Mouse (Mus musculus) embryonic fibroblast, embryonic 13.5 days (primary cell): ENCODE measurements around the gene Pga5. TPM values are rescaled to one million over a fixed set of nuclear protein-coding genes. Genes with fewer than 3 reads are reported as not detected.

Source experiments
- H3K27ac ChIP-seq: 2 replicates; pipeline ENCODE4 v1.5.1; 2012; ENCODE audit warnings: low read length, control low read depth, inconsistent platforms; ENCODE audit not compliant: insufficient read depth
- H3K4me1 ChIP-seq: 2 replicates; pipeline ENCODE4 v1.6.1; 2011; ENCODE audit warnings: low read length; ENCODE audit not compliant: control insufficient read depth, insufficient read depth
- H3K4me3 ChIP-seq: 2 replicates; pipeline ENCODE4 v1.5.1; 2011; ENCODE audit warnings: mild to moderate bottlenecking, control low read depth, low read length; ENCODE audit not compliant: insufficient read depth
- CTCF ChIP-seq: IDR thresholded peaks from 2 replicates; pipeline ENCODE4 v1.5.1; 2011; ENCODE audit warnings: mild to moderate bottlenecking, control low read depth, low read length, moderate library complexity, borderline replicate concordance; ENCODE audit not compliant: insufficient read depth
- POLR2A ChIP-seq: IDR thresholded peaks from 2 replicates; pipeline ENCODE4 v1.6.1; 2011; ENCODE audit warnings: low read depth, mild to moderate bottlenecking, control low read depth, low read length, moderate library complexity
- polyA plus RNA-seq: library from polyadenylated mRNA; stranded (reverse); fragments of >200 nt; gene quantifications from 2 replicates; pipeline ENCODE4 v1.2.4, GENCODE M21; 2011; ENCODE audit warnings: low read depth; ENCODE audit not compliant: missing spikeins, insufficient read length

The Pga5 gene
- polyA plus RNA-seq, 1 experiment = not detected

GRCm38 (mm10) chr19:10707087-10707875, 29.4 kb upstream of the Pga5 start:
- Histone ChIP-seq H3K27ac (no peak overlapping the region), H3K4me3 (no peak overlapping the region), H3K4me1 (no peaks in the 10 kb centered on the region)
- TF ChIP-seq CTCF (no peak), POLR2A (no peak)

- Histone ChIP-seq H3K27ac (no peak overlapping the region), H3K4me1 (peaks cover 8% of the 10 kb centered on the region), H3K4me3 (no peak overlapping the region)
- TF ChIP-seq POLR2A (no peak), CTCF (no peak)
Observed at GRCm38 (mm10) chr19:10703470-10703869, 25.6 kb upstream of the Pga5 start.

GRCm38 (mm10) chr19:10702125-10702524, 24.3 kb upstream of the Pga5 start:
- no peak for TF ChIP-seq CTCF
- TF ChIP-seq POLR2A = no peak
- peaks cover 15% of the 10 kb centered on the region for H3K4me1 ChIP-seq
- H3K27ac ChIP-seq = no peak overlapping the region
- H3K4me3 ChIP-seq = no peak overlapping the region

GRCm38 (mm10) chr19:10701013-10701726, 23.3 kb upstream of the Pga5 start:
- TF ChIP-seq POLR2A = no peak
- no peak for TF ChIP-seq CTCF
- no peak overlapping the region for H3K27ac ChIP-seq
- no peak overlapping the region for H3K4me3 ChIP-seq
- H3K4me1 ChIP-seq = peaks cover 18% of the 10 kb centered on the region

- TF ChIP-seq POLR2A (no peak), CTCF (no peak)
- H3K27ac ChIP-seq = no peak overlapping the region
- no peak overlapping the region for H3K4me3 ChIP-seq
- H3K4me1 ChIP-seq = peaks cover 20% of the 10 kb centered on the region
Observed at GRCm38 (mm10) chr19:10699851-10700250, 22.0 kb upstream of the Pga5 start.

DNA sequence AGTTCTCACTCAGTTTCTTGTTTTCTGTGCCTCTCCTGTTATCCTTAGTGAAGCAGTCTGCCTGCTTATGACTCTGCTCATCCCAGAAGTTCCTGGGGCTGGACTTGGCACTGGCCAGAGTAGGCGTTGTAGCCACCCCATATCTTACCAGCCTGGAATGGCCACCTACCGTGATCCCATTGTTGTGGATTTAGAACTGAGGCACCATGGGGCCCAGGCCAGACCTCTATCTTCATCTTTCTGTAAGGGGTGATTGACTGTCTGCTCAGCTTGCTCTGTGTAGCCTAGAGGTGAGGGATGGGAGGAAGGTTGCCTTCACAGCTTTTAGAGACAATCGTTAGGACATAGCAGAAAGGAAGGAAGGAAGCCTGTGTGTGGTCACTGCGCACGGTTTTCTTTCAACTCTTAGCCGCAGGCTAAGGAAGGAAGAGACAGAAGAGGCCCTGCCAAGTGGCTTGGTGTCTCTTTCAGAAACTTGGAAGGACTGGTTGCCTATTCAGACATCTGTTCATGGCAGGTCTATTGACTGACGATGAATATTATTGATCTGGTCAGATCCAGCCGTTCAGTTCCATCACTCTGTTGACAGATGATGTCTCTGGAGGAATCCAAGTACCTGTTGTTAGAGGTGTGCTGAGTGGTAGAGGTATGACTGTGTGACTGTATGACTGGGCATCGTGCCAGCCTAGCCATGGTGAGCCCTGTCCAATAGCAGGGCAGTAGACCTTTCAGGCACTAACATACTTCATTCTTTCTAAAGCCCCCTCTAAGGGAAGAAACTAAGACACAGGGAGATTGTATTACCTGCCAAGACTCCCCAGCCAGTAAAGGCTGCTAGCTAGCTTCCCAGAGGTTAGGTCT, 20.5 kb upstream of the Pga5 start:
- no peak overlapping the region for H3K4me3 ChIP-seq
- TF ChIP-seq CTCF = no peak
- no peak for TF ChIP-seq POLR2A
- peak overlapping the region; percentile 66 for H3K27ac ChIP-seq
- peaks cover 23% of the 10 kb centered on the region for H3K4me1 ChIP-seq

DNA sequence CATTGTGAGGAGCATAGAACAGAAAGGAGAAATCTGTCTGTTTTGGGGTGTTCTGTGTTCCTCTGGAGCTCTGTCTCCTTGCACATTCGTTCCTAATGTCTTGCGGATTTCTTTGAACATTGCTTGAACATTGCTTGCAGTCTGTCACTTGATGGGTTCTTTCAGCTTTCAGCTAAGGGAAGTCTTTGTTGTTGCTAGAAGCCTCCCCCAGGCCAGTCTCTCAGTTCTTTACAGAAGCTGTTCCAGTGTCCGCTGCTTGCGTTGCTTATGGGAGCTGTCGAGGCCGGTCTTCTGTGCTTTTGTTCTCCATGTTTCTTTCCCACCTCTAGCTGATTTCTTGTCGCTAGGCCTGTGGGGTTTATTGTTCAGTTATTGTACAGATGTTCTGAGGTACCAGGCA, 17.9 kb upstream of the Pga5 start:
- TF ChIP-seq POLR2A (no peak), CTCF (no peak)
- peaks cover 18% of the 10 kb centered on the region for H3K4me1 ChIP-seq
- no peak overlapping the region for H3K4me3 ChIP-seq
- no peak overlapping the region for H3K27ac ChIP-seq

- H3K4me3 ChIP-seq = no peak overlapping the region
- H3K27ac ChIP-seq = peak overlapping the region; percentile 3; the same call in 1 of the 2 replicates
- H3K4me1 ChIP-seq = peaks cover 22% of the 10 kb centered on the region
- TF ChIP-seq POLR2A = no peak
- no peak for TF ChIP-seq CTCF
Observed at GRCm38 (mm10) chr19:10693926-10694682, 16.2 kb upstream of the Pga5 start.

GRCm38 (mm10) chr19:10692361-10692760, 14.5 kb upstream of the Pga5 start:
- TF ChIP-seq POLR2A (no peak), CTCF (no peak)
- no peak overlapping the region for H3K4me3 ChIP-seq
- H3K4me1 ChIP-seq = peaks cover 16% of the 10 kb centered on the region
- H3K27ac ChIP-seq = no peak overlapping the region
